Mouse (Mus musculus) lung, adult 2 months (tissue): ENCODE measurements around the gene Npvf. TPM values are rescaled to one million over a fixed set of nuclear protein-coding genes. Genes with fewer than 3 reads are reported as not detected.

Experiments
- DNase-seq: peaks from one replicate; pipeline ENCODE4 v3.0.0; 2022
- H3K4me1 ChIP-seq: fragments of 200-500 bp; 2 replicates; pipeline ENCODE4 v1.6.1; 2011; ENCODE audit warnings: low read length; ENCODE audit not compliant: control insufficient read depth, insufficient read depth
- H3K4me3 ChIP-seq: fragments of 200-500 bp; replicated peaks from 2 replicates; pipeline ENCODE3; 2011; ENCODE audit warnings: low read depth, mild to moderate bottlenecking, control low read depth, low read length; ENCODE audit errors: extremely low read depth
- CTCF ChIP-seq: fragments of 200-500 bp; IDR thresholded peaks from 2 replicates; pipeline ENCODE4 v1.5.1; 2011; ENCODE audit warnings: mild to moderate bottlenecking, low read length, control low read depth; ENCODE audit not compliant: insufficient read depth
- POLR2A ChIP-seq: fragments of 200-500 bp; IDR thresholded peaks from 2 replicates; pipeline ENCODE4 v1.6.1; 2011; ENCODE audit warnings: low read depth, mild to moderate bottlenecking, control low read depth, low read length, borderline replicate concordance; ENCODE audit errors: extremely low read depth
- WGBS: fragments of 180-500 bp; shearing (Covaris S2); methylation state at CpG from one replicate; pipeline ENCODE4 v1.1.7; 2018; 5-methylcytosine and 5-hydroxymethylcytosine counted together
- polyA plus RNA-seq: library from polyadenylated mRNA; depleted of rRNA; stranded (reverse); fragments of >200 nt; gene quantifications from 2 replicates; pipeline ENCODE4 v1.2.3, GENCODE M21; 2012

Gene Npvf
- polyA plus RNA-seq, 1 experiment = not detected

- 52% methylated on average over 5 of the region's 5 CpGs for WGBS
- no peak for DNase-seq
- Histone ChIP-seq H3K4me3 (no peak overlapping the region), H3K4me1 (no peaks in the 10 kb centered on the region)
- TF ChIP-seq CTCF (no peak), POLR2A (no peak)
These were observed 12.7 kb upstream of the Npvf start for GRCm38 (mm10) chr6:50666937-50667336.

- no peak for DNase-seq
- WGBS = 60% methylated on average over 3 of the region's 3 CpGs
- TF ChIP-seq CTCF = no peak
- TF ChIP-seq POLR2A = no peak
- Histone ChIP-seq H3K4me1 (no peaks in the 10 kb centered on the region), H3K4me3 (no peak overlapping the region)
These were observed 10.8 kb upstream of the Npvf start for GRCm38 (mm10) chr6:50665020-50665419.

DNA sequence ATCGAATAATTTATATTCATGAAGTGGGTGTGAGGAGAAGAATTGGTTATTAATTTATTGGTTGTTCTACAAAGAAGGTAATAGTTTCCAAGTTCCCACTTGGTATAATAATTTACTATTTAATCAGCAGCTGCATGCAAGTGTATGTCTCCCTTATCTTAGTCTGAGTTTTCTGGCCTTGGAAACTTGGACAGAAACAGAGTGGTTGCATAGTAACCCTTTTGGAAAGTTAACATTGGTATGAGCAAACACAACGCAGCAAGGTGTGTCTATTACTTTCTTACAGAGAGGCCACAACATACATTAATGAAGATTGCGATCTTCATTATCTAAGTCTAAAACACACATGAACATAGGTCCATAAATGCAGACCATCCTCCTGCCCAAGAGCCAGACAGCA lies 10.0 kb upstream of the Npvf start:
- WGBS = 73% methylated on average over 3 of the region's 3 CpGs
- no peak for DNase-seq
- no peak for TF ChIP-seq POLR2A
- TF ChIP-seq CTCF = no peak
- H3K4me3 ChIP-seq = no peak overlapping the region
- H3K4me1 ChIP-seq = no peaks in the 10 kb centered on the region

DNA sequence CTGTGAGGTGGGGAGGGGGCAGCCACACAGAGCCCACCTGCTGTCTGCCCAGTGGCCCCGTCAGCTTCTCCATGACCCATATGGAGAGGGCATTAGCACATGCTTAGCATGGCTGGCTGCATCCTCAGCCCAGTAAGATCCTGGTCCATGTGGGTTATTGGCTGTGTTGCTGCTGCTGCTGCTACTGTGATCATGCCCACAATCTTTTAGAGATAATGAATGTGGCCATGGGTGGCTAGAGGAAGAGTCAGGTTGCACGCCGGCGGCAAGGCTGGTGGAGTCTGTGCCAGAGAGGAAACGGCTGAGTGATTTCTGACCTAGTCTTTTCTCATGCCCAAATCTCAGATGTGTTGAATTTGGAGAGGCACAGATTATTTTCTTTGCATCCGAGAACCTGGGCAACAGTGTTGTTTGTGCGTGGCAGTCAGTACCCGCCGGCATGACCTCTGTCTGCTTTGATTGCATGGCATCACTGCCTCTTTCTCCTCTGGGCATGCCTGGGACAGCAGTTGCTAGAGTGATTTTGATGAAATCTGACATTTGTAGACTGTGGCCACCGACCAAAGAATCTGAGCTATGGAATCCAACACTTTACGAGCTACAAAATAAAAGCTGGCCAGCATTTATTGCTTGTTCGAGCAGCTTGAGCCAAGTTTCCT lies 8.8 kb upstream of the Npvf start:
- Histone ChIP-seq H3K4me3 (no peak overlapping the region), H3K4me1 (no peaks in the 10 kb centered on the region)
- TF ChIP-seq CTCF (no peak), POLR2A (no peak)
- WGBS = 61% methylated on average over 12 of the region's 12 CpGs
- no peak for DNase-seq

GRCm38 (mm10) chr6:50661729-50662128 lies 7.5 kb upstream of the Npvf start:
- H3K4me3 ChIP-seq = no peak overlapping the region
- 71% methylated on average over 7 of the region's 7 CpGs for WGBS
- DNase-seq = no peak

DNA sequence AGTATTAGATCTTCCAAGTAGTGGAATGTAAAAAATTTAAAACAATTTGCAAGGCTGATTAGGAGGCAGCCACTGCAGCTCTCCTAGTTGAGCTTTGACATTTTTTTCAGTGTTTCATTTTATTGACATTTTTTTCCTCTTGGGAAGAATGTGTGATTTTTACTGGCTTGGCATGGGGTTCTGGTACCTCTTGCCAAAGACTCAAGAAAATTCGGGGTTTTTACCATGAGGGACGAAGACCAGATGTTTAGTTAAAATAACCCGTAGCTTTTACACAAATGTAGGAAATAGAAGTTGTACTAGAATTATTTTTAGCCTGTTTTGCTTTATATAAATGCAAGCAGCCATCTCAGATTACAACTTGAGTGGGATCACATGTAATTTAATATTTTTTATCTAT lies 4.2 kb upstream of the Npvf start:
- WGBS = 48% methylated on average over 3 of the region's 3 CpGs
- DNase-seq = no peak

More at GRCm38 (mm10) chr6:50661729-50662128, 7.5 kb upstream of the Npvf start:
- no peak for TF ChIP-seq POLR2A
- no peak for TF ChIP-seq CTCF
- no peaks in the 10 kb centered on the region for H3K4me1 ChIP-seq

DNA sequence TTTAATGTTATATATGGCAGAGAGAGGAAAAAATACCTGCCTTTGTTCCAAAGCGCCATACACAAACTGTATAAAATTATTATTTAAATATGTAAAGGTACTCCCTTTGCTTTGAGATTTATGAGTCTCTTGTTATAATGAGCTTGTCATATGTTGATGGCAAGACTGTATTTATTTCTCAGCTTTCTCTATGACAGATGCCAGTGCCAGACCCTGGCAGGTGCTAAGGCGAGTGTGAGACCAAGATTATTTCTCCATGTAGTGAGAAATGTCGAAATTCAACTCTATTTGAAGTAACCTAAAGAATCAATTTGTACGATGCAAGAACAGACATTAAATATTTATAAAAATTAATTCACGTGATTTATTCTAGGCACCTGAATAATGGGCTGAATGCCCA lies 3.8 kb upstream of the Npvf start:
- DNase-seq = no peak
- Histone ChIP-seq H3K4me1 (no peaks in the 10 kb centered on the region), H3K4me3 (no peak overlapping the region)
- TF ChIP-seq CTCF (no peak), POLR2A (no peak)
- WGBS = 71% methylated on average over 5 of the region's 5 CpGs

More for the DNA sequence above, 4.2 kb upstream of the Npvf start:
- TF ChIP-seq CTCF (no peak), POLR2A (no peak)
- H3K4me3 ChIP-seq = no peak overlapping the region
- no peaks in the 10 kb centered on the region for H3K4me1 ChIP-seq

- TF ChIP-seq CTCF (no peak), POLR2A (no peak)
- DNase-seq = no peak
- 88% methylated on average over 1 of the region's 1 CpGs for WGBS
- Histone ChIP-seq H3K4me1 (no peaks in the 10 kb centered on the region), H3K4me3 (no peak overlapping the region)
These were observed 2.2 kb upstream of the Npvf start for GRCm38 (mm10) chr6:50656426-50656825.

- no peak for TF ChIP-seq CTCF
- TF ChIP-seq POLR2A = no peak
- WGBS = 85% methylated on average over 3 of the region's 3 CpGs
- DNase-seq = no peak
- H3K4me1 ChIP-seq = no peaks in the 10 kb centered on the region
- H3K4me3 ChIP-seq = no peak overlapping the region
These were observed 1.7 kb upstream of the Npvf start for GRCm38 (mm10) chr6:50655925-50656324.

GRCm38 (mm10) chr6:50647656-50648055 lies 6.6 kb downstream of the Npvf start:
- Histone ChIP-seq H3K4me3 (no peak overlapping the region), H3K4me1 (no peaks in the 10 kb centered on the region)
- 77% methylated on average over 6 of the region's 6 CpGs for WGBS
- no peak for DNase-seq
- TF ChIP-seq CTCF (no peak), POLR2A (no peak)

DNA sequence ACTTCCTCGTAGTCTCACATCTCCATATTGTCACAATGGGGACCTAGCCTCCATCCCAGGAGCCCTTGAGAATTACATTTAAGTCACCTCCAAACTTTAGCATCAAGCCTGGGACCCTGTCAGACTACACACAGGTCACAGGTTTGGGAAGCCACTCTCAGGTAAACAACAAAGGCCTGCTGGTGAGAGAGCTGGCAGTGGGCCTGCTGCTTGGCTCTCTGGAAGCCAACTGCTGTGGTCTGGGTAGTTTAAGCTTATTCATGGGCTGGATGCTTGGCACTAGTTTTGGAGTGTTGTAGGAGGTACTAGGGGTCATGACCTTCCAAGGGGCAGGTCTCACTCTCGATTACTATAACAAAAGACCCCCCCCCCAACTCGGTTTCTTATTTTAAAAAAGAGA lies 7.6 kb downstream of the Npvf start:
- TF ChIP-seq POLR2A = no peak
- Histone ChIP-seq H3K4me3 (no peak overlapping the region), H3K4me1 (no peaks in the 10 kb centered on the region)
- WGBS = 53% methylated on average over 3 of the region's 3 CpGs
- DNase-seq = no peak
